Mouse (Mus musculus) gastrocnemius, adult 18-20 months (tissue): ENCODE measurements at regions not wholly inside any gene's neighbourhood (a gene's known extent, or its start where the extent isn't known, plus 50 kb on each side); places are given as distances from the start of the nearest gene placed in this dataset.

Experiments
- DNase-seq: peaks from one replicate; pipeline ENCODE4 v3.0.0; 2021; ENCODE audit warnings: low spot score

DNA sequence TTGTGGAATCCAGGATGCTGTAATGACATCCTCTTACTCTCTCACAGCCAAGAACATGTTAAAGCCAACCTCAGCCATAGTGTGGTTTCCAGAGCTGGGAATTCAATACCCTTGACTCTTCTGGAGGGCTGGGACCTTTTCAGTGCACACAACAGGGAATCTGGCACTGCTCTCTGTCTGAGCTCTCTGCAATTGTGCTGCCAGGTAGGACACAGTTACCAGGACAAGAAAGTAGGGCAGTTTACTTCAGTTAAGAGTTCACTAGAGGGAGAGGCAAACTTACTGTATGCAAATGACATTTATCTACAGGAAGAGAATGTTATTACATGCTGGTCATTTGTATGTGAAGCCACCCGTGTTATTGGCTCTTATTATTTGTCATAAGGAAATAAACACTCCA lies 197.6 kb downstream of the Arl4a start:
- peak; percentile 4 for DNase-seq

DNA sequence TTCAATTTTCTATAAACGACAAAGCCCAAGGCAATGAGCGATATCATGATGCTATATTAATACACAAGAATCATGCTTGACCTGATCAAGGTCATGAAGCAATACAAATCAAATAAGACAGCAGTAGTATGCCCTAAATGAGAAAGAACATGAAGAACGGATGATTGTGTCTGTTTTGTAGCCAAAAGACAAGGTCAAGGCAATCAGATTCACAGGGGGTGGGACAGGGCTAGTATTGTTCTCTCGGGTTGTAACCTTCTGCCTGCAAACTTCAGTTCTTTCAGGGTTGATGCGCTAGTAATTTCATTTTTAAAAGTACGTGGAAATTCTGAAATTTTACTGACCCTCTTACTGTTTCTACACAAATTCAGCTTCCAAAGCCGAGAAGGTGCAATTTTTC lies 206.7 kb downstream of the Arl4a start:
- no peak for DNase-seq

GRCm38 (mm10) chr12:39830530-39830929 lies 207.3 kb downstream of the Arl4a start:
- DNase-seq = no peak

DNA sequence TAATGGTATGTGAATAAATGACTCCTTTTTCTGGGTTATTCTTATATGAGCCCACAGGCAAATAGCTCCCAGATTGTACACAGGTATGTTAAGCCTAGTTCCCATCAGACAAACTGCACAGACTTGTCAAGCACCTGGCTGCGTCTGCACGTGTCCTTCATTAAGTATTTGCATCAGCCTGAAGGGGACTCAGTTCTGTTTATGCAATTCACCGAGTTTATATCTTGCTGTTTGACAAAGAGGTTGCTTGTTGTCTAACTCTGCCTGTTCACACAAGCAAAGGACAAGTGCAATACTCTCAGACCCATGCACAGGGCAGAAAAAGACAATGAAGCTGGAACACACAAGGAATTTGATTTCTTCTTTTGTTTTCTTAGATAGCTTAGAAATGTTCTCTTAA lies 215.2 kb downstream of the Arl4a start:
- no peak for DNase-seq

DNA sequence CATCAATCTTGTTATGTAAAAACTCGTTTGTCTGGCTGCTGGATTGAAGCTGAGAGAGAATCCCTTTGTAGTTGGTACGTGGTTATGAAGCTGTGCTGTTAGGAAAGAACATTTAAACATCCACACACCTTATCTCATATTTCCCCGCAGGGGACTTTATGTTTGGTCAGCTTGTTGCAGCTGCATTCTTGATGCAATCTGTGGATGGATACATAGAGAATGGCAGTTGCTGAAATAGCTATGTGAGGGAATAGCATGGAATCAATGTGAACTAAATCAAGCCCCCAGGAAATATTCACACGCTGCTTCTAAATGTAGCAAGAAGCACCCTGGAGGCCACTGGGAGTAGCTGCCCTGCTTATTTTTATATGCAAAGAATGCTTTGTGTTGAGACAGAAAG lies 236.3 kb downstream of the Arl4a start:
- DNase-seq = no peak

DNA sequence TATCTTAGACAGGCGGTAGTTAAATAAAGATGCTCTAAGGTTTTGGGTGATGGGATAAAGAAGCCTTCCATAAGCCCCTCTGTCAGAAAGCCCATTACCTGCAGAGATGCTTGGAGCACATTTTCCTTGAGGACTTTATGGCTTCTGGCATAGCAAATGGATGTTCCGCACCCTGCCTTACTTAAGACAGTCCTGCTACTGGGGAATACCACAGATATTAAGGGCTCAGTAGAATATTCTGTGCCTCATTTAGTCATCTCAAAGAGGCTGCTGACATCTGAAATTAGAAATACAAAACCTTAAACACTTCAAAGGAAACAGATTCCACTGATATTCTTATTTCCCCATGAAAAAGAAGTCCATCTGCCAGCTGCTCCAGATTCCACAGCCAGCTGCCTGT lies 240.0 kb downstream of the Arl4a start:
- no peak for DNase-seq

DNA sequence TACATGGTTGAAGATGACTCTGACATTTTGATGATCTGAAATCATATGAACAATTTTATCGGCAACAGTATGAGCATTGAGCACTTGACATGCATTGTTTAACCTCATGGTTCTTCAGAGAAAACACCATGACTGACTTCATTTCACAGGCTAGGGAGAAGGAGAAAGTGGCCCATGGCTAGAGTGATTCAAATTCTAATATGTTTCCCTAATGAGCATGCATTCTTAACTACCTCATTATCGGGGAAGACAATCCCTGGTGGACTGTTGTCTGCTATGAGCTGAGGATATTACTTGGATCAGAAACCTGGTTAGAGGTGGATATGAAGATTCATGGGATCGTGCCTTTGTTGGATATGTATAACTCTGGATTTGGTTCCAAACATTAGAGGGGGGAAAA lies 240.9 kb downstream of the Arl4a start:
- no peak for DNase-seq

- DNase-seq = no peak
Observed at GRCm38 (mm10) chr12:39785026-39785425, 252.8 kb downstream of the Arl4a start.

DNA sequence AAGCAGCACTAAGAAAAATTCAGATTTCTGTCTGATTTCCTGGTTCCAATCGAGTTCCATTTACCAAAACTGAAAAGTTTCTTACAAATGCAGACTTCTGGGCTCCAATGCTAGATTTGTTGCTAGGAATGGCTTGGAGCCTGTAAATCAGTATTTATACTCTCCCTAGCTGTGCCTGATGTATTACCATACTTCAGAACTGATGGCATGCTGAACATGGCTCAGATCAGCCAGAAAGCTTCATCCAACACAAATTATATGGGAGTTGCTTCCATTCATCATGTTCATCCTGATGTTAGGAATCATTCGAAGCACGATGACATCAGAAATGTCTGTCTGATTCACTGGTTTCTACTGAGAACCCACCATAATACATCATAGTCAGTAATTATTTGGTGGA lies 253.3 kb downstream of the Arl4a start:
- DNase-seq = no peak

DNA sequence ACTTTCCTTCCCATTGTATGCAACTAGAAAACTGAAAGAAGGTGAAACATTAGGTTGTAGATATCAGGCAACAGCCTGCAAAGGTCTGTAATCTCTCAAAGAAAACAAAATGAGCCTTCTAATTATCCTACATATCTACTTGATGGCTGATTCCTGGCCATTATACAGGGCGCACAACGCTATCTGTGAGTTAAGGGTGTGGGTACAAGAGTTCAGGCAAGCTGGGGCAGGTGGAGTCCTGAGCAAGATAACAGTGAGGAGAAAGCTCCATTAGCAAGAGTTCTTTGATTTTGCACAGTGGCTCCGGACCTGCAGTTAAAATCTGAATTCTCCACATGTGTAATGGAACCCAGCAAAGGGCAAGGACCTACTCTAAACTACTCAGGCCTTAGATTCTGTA lies 261.7 kb downstream of the Arl4a start:
- DNase-seq = no peak

GRCm38 (mm10) chr12:39766988-39767387 lies 270.8 kb downstream of the Arl4a start:
- DNase-seq = no peak

- DNase-seq = no peak
Observed at GRCm38 (mm10) chr12:39763529-39763928, 274.3 kb downstream of the Arl4a start.

DNA sequence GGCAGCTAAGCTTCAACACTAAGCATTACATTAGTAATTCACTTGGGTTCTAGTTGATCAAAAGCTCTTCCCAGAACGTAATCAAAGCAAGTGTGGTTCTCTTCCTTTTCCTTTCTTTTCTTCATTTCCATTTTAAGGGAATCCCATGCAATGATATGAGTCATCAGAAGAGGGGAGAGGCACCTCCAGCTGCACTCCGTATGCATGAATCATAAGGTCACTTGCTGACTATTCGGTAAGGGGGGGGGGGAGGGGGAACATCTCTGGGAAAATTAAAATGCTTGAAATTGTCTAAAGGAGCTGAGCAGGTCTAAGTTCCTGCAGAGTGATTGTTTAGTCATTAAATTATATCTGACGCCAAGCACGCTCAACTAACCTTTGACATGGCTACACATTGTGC lies 275.9 kb downstream of the Arl4a start:
- no peak for DNase-seq

DNA sequence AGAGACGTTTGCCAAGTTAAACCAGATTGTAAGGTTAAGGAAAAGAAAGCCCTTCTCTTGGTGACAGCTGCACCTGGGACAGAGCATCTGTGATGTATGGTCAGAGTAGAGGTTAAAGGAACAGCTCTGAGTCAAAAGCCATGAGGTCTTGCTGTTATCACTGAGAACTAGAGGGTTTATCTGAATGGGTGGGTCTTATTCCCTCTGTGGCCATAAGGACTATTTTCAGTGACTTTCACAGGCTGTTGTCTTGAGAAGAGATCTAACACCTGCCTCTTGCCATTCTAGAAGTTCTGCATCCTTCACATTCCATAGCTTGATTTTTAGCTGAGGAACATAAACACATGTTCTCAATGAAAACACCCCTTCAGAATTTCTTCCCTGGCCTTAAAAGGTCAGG lies 276.5 kb downstream of the Arl4a start:
- no peak for DNase-seq

GRCm38 (mm10) chr12:39757975-39758374 lies 279.9 kb downstream of the Arl4a start:
- DNase-seq = no peak

- DNase-seq = no peak
Observed at GRCm38 (mm10) chr12:39751850-39752249, 286.0 kb downstream of the Arl4a start.

DNA sequence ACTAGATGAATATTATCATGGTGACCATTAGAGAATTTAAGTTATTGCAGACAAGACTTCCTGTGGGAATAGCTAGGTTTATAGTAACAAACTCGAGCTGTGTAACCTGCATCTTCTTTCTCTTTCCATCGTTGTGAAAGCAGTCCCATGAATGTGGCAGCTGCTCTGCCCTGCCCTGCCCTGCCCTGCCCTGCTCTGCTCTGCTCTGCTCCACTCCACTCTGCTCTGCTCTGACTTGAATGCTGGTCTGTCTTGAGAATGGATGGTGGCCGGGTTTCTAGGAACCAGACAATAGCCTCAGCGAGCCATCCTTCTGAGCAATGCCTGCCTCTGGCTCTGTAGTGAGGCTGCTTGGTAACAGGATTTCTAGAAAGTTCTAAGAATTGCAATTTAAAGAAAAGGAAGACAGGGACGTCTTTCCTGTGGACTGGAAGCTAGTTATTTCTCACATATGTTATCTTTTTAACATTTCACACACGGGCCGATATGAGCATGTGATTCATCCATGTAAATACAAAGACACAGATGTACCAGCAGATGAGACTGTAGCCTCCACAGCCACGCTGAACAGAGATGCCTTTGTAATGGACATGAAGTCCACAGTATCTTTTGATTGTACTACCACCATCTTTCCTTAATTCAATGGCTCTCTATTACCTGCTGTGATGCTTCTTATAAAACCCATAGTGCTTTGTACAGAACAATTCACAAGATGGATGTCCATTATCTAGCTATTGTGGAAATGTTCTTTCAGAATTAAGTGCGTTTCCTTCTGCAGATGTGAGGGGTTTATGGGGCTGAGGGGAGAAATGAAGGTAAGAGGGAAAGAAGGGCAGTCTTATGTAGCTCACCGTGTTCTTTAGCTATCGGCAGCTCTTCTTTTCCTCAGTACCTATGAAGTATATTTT lies 295.4 kb downstream of the Arl4a start:
- DNase-seq = no peak

GRCm38 (mm10) chr12:39741051-39741847 lies 296.6 kb downstream of the Arl4a start:
- DNase-seq = no peak

DNA sequence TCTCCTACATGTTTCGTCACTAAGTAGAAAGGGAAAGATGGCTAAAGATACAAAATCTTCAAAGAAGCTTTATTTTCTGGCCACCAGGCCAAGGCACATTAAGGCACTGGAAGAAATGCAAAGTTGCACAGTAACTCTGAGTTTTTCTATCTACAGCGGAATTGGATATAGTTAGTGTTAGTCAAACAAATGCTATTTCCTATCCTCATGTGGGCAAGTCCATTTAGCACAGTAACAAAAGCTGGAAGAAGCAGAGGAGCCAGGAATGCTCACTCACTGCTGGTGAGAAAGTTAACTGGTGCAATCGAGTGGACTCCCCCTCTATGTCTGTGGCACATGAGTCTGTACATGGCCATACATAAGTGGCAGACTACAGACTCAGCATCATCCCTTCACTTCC lies 300.9 kb downstream of the Arl4a start:
- no peak for DNase-seq

DNA sequence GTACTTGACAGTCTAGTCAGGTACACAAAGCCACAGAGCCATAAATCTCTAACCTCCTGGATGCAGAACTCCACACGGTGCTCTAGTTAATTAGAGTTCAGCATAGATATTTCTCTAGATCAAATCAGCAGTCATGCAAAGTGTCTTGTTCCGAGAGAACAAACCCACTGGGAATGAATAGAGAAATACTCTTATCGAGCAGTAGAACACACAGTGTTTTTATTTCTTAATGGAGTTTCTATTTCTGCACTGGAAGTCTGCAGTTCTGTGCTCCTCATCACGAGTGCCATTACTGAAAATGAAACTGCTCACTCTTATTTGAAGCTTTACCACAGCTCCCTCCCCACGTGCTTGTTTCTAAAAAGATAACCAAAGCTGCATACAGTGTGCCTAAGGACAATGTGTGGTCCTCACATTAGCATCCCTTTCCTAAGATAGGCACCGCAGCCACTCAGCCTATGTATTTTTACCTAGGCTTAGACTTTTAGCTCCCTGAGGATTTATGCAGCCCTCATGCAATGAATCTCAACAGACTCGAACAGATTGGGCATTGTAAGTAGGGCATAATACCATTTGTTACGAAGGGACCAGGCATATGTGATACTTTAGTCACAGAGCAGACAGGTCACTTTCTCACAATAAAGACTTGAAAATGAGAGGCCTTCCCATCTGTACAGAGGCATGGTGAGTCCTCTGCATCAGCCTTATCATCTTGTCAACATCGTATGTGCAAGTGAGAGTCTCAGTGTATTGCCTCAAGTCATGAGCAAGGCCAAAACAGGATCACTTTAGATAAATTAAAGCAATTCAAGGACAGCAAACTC lies 301.5 kb downstream of the Arl4a start:
- DNase-seq = no peak

DNA sequence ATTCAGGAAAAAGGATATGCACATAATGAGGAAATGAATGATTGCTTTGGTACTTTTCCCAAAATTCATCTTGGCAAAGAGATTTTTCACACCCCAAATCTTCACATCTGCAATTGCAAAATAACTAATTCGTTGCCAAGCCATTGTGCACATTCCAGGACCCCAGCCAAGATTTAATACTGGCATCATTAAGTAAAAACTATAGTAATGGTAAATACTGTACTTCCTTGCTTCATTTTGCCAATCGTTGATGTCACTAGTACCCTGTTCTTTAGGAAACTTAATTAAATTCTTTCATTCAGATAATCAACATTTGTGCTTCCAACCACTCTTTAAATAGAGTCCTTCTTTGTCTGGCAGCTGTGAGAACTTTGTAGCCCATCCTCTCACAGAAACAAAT lies 303.6 kb downstream of the Arl4a start:
- peak; percentile 3 for DNase-seq

GRCm38 (mm10) chr12:39731177-39731576 lies 306.6 kb downstream of the Arl4a start:
- DNase-seq = no peak
